Mouse (Mus musculus) neural tube, embryonic 13.5 days (tissue): ENCODE measurements around the gene Dhx38. TPM values are rescaled to one million over a fixed set of nuclear protein-coding genes. Genes with fewer than 3 reads are reported as not detected.

Experiments
- ATAC-seq: fragments of 200-750 bp; cut with Nextera tagmentation; 2 replicates; pipeline ENCODE4 v1.8.0; 2017; ENCODE audit warnings: low read depth, mild to moderate bottlenecking, moderate TSS enrichment, moderate library complexity
- H3K27ac ChIP-seq: fragments of 300-500 bp; sonication (generic); replicated peaks from 2 replicates; pipeline ENCODE4 v1.5.1; 2015; ENCODE audit warnings: moderate library complexity, mild to moderate bottlenecking, inconsistent platforms
- H3K27me3 ChIP-seq: fragments of 300-500 bp; sonication (generic); 2 replicates; pipeline ENCODE4 v1.6.1; 2015; ENCODE audit warnings: mild to moderate bottlenecking, inconsistent platforms
- H3K36me3 ChIP-seq: fragments of 300-500 bp; sonication (generic); 2 replicates; pipeline ENCODE4 v1.6.1; 2015; ENCODE audit warnings: mild to moderate bottlenecking, inconsistent platforms
- H3K4me1 ChIP-seq: fragments of 300-500 bp; sonication (generic); replicated peaks from 2 replicates; pipeline ENCODE4 v1.6.1; 2015; ENCODE audit warnings: inconsistent platforms
- H3K4me2 ChIP-seq: fragments of 300-500 bp; sonication (generic); 2 replicates; pipeline ENCODE4 v1.6.1; 2015; ENCODE audit warnings: inconsistent platforms, mild to moderate bottlenecking, moderate library complexity
- H3K4me3 ChIP-seq: fragments of 300-500 bp; sonication (generic); 2 replicates; pipeline ENCODE4 v1.5.1; 2015; ENCODE audit warnings: mild to moderate bottlenecking, inconsistent platforms
- H3K9ac ChIP-seq: fragments of 300-500 bp; sonication (generic); 2 replicates; pipeline ENCODE4 v1.6.1; 2015; ENCODE audit warnings: moderate library complexity, mild to moderate bottlenecking, inconsistent platforms
- H3K9me3 ChIP-seq: fragments of 300-500 bp; sonication (generic); 2 replicates; pipeline ENCODE4 v1.6.1; 2016; ENCODE audit warnings: inconsistent platforms
- WGBS: fragments of 180-500 bp; shearing (Covaris S2); methylation state at CpG from one replicate; pipeline ENCODE4 v1.1.7; 2015; 5-methylcytosine and 5-hydroxymethylcytosine counted together
- polyA plus RNA-seq: library from polyadenylated mRNA; unstranded; fragments of >200 nt; fragmentation: Nextera tagmentation; extraction: Ambion mirVana; gene quantifications from 2 replicates; pipeline ENCODE4 v1.2.1, GENCODE M21; 2015

Gene Dhx38
- polyA plus RNA-seq: 17.8 and 19.6 TPM in 2 replicates

- Histone ChIP-seq H3K27ac (peak within 1 kb of the TSS; percentile 91), H3K4me3 (peak within 1 kb of the TSS; percentile 94), H3K4me1 (peaks cover 30% of the 10 kb centered on the region), H3K36me3 (peaks cover 40% of the 10 kb centered on the region), H3K4me2 (peak within 1 kb of the TSS; percentile 86), H3K9ac (peak within 1 kb of the TSS; percentile 95), H3K9me3 (no peaks in the 10 kb centered on the region), H3K27me3 (no peaks in the 10 kb centered on the region)
- under 1% methylated on average over 52 of the region's 52 CpGs for WGBS
- peak; percentile 100 for ATAC-seq
Measured at GRCm38 (mm10) chr8:109565498-109566333, at the start of gene Dhx38, which contains the start of gene Txnl4b. TSS of gene Dhx38 (minus strand) at chr8:109565861. TSS of gene Txnl4b (plus strand) at chr8:109565892.

- Histone ChIP-seq H3K9ac (no peak within 1 kb of the TSS), H3K27me3 (no peaks in the 10 kb centered on the region), H3K4me2 (peak within 1 kb of the TSS; percentile 9; the same call in 1 of the 2 replicates), H3K4me3 (no peak within 1 kb of the TSS), H3K27ac (no peak within 1 kb of the TSS), H3K9me3 (0 out of 2 replicates have a peak, but pooled peaks cover 1% of the 10 kb centered on the region), H3K36me3 (no peaks in the 10 kb centered on the region), H3K4me1 (peaks cover under 1% of the 10 kb centered on the region; the same call in 1 of the 2 replicates)
- no peak for ATAC-seq
- 56% methylated on average over 27 of the region's 27 CpGs for WGBS
Measured at GRCm38 (mm10) chr8:109614243-109615210, 48.9 kb upstream of the Dhx38 start, which contains the start of gene Pkd1l3. TSS of gene Pkd1l3 (plus strand) at chr8:109614517.

DNA sequence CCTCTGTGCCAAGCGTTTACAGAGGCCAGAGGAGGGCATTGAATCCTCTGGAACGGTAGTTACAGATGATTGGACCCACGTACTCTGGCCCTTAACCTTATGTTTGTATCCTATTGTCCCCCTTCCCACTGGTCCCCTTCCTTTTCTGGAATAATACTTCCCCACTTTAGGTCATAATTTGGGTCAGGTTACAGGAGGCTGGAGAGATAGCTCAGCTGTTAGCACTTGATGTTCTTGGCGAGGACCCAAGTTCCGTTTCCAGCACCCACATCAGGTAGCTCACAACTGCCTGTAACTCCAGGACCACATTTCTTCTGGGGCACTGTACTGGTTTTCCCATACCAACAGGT lies 43.5 kb upstream of the Dhx38 start:
- H3K4me3 ChIP-seq: peak overlapping the region; percentile 51
- H3K4me1 ChIP-seq: peaks cover 19% of the 10 kb centered on the region
- peaks cover 12% of the 10 kb centered on the region for H3K36me3 ChIP-seq
- peak overlapping the region; percentile 87 for H3K9ac ChIP-seq
- H3K9me3 ChIP-seq: no peaks in the 10 kb centered on the region
- H3K27me3 ChIP-seq: no peaks in the 10 kb centered on the region
- H3K4me2 ChIP-seq: peak overlapping the region; percentile 82
- ATAC-seq: no peak
- WGBS: 21% methylated on average over 5 of the region's 5 CpGs
- H3K27ac ChIP-seq: peak overlapping the region; percentile 98

DNA sequence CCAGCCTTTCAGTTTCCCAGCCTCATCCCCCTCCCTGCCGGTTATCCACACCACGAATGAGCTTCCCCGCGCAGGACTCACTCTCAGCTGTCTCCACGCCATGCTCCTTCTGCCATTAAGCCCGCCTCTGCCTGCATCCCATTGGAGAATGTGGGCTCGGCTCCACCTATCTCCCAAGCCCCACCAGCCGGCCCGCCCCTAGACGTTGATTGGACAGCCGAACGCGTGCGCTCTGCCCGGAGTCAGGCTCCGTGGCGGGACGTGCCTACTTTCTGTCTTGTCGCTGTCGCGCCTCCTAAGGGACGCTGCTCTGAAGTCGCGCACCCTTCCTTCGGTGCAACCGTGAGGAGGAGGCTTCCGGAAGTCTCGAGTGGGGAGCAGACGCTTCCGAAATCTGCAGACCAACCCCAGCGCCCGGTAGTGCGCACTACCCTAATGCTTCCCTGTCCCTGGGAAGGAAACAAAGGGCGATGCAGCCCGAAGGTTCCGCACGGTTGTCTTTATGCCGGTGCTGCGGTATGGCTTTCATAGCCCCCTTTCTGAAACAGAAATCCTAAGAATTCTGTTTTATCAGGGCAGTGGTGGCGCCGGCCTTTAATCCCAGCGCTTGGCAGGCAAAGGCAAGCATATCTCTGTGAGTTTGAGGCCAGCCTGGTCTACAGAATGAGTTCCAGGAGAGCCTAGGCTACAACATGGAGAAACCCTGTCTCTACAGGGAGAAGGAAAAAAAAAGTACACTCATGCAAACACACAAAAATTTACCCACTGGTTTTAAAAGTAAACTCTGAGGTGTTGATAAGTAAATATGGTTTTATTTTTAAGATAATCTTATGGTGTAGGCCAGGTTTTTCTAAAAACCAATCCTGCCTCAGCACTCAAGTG lies 42.9 kb upstream of the Dhx38 start, which contains the start of gene Dhodh:
TSS of gene Dhodh (minus strand) at position 403 of the 882 bp plus-strand sequence.
- Histone ChIP-seq H3K4me1 (peaks cover 19% of the 10 kb centered on the region), H3K4me3 (peak within 1 kb of the TSS; percentile 51), H3K27me3 (no peaks in the 10 kb centered on the region), H3K9me3 (no peaks in the 10 kb centered on the region), H3K36me3 (peaks cover 18% of the 10 kb centered on the region), H3K4me2 (peak within 1 kb of the TSS; percentile 82), H3K27ac (peak within 1 kb of the TSS; percentile 98), H3K9ac (peak within 1 kb of the TSS; percentile 87)
- under 1% methylated on average over 42 of the region's 42 CpGs for WGBS
- peak; percentile 99 for ATAC-seq

DNA sequence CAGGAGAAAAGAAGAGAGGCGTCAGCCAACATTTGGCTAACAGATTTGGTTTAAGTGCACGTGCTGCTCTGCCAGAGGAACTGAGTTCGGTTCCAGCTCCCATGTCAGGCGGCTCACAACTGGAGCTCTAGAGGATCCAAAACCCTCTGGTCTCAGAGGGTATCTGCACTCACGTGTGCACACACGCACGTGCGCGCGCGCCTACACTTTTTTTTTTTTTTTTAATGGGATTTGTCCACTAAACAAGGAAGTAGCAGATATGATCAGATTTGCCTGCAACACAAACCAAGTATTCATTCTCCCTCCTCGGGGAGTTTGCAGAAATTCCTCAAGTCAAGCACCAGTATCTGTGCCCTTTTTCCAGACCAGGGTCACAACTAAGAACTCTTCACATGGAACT lies 42.0 kb upstream of the Dhx38 start:
- Histone ChIP-seq H3K9me3 (no peaks in the 10 kb centered on the region), H3K4me2 (peak overlapping the region; percentile 82), H3K36me3 (peaks cover 27% of the 10 kb centered on the region), H3K27ac (peak overlapping the region; percentile 98), H3K4me1 (peaks cover 19% of the 10 kb centered on the region), H3K4me3 (peak overlapping the region; percentile 51), H3K27me3 (no peaks in the 10 kb centered on the region), H3K9ac (peak overlapping the region; percentile 87)
- WGBS: 16% methylated on average over 12 of the region's 12 CpGs
- ATAC-seq: no peak

DNA sequence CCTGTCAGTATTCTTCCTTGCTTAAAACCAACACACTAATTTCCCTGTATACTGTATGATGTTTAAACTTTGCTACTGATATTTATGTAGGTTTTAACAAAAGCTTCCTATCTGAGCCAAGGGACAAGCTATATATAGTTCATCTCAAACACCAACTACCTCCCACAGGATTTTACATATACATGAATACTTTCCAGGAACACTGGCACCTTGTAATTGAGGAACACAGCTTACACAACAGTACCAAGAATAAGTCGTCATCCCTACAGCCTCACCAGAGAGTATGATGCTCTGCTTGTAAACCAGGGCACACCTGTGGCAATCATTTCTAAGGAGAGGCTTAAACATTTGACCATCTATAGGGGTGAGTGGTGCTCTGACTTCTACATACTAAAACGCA lies 41.1 kb upstream of the Dhx38 start:
- H3K4me3 ChIP-seq: no peak overlapping the region
- peaks cover 35% of the 10 kb centered on the region for H3K36me3 ChIP-seq
- H3K4me1 ChIP-seq: peaks cover 19% of the 10 kb centered on the region
- no peak for ATAC-seq
- 91% methylated on average over 2 of the region's 2 CpGs for WGBS
- no peak overlapping the region for H3K9ac ChIP-seq
- H3K4me2 ChIP-seq: no peak overlapping the region
- H3K27ac ChIP-seq: no peak overlapping the region
- H3K27me3 ChIP-seq: no peaks in the 10 kb centered on the region
- no peaks in the 10 kb centered on the region for H3K9me3 ChIP-seq

DNA sequence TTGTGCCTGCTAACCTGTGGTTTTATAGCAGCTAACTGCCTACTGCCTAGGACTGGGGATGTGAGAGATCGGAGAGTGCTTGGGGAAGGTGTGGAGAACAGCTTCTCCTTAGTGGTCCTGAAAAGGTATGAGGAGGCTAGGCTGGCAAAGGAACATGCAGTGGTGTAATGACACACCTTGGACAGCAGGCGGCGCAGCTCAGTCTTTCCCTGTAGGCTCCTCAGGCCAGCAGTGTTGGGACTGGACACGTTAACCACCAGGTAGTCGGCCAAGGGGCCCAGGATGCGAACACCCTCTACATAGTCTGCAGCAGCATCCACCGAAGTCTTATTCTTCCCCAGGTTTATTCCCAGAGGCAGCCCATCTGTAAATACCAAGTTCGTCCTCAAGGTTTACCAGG lies 30.2 kb upstream of the Dhx38 start:
- Histone ChIP-seq H3K27ac (no peak overlapping the region), H3K27me3 (no peaks in the 10 kb centered on the region), H3K9ac (no peak overlapping the region), H3K4me3 (no peak overlapping the region), H3K9me3 (no peaks in the 10 kb centered on the region), H3K36me3 (peaks cover 65% of the 10 kb centered on the region), H3K4me2 (no peak overlapping the region), H3K4me1 (no peaks in the 10 kb centered on the region)
- ATAC-seq: no peak
- WGBS: 57% methylated on average over 8 of the region's 8 CpGs

- H3K9me3 ChIP-seq: no peaks in the 10 kb centered on the region
- H3K4me3 ChIP-seq: no peak overlapping the region
- no peaks in the 10 kb centered on the region for H3K27me3 ChIP-seq
- WGBS: 81% methylated on average over 6 of the region's 6 CpGs
- no peak for ATAC-seq
- no peaks in the 10 kb centered on the region for H3K4me1 ChIP-seq
- peaks cover 49% of the 10 kb centered on the region for H3K36me3 ChIP-seq
- no peak overlapping the region for H3K4me2 ChIP-seq
- H3K9ac ChIP-seq: no peak overlapping the region
- no peak overlapping the region for H3K27ac ChIP-seq
Measured at GRCm38 (mm10) chr8:109593117-109593788, 27.6 kb upstream of the Dhx38 start.

- Histone ChIP-seq H3K36me3 (peaks cover 44% of the 10 kb centered on the region), H3K9ac (no peak overlapping the region), H3K27me3 (no peaks in the 10 kb centered on the region), H3K9me3 (no peaks in the 10 kb centered on the region), H3K4me2 (no peak overlapping the region), H3K4me1 (no peaks in the 10 kb centered on the region), H3K4me3 (no peak overlapping the region), H3K27ac (no peak overlapping the region)
- WGBS: 92% methylated on average over 5 of the region's 5 CpGs
- ATAC-seq: no peak
Measured at GRCm38 (mm10) chr8:109592164-109592563, 26.5 kb upstream of the Dhx38 start.

- Histone ChIP-seq H3K4me2 (no peak overlapping the region), H3K9me3 (no peaks in the 10 kb centered on the region), H3K27ac (no peak overlapping the region), H3K36me3 (peaks cover 41% of the 10 kb centered on the region), H3K4me1 (no peaks in the 10 kb centered on the region), H3K27me3 (no peaks in the 10 kb centered on the region), H3K9ac (no peak overlapping the region), H3K4me3 (no peak overlapping the region)
- 87% methylated on average over 3 of the region's 3 CpGs for WGBS
- no peak for ATAC-seq
Measured at GRCm38 (mm10) chr8:109591367-109591766, 25.7 kb upstream of the Dhx38 start.

DNA sequence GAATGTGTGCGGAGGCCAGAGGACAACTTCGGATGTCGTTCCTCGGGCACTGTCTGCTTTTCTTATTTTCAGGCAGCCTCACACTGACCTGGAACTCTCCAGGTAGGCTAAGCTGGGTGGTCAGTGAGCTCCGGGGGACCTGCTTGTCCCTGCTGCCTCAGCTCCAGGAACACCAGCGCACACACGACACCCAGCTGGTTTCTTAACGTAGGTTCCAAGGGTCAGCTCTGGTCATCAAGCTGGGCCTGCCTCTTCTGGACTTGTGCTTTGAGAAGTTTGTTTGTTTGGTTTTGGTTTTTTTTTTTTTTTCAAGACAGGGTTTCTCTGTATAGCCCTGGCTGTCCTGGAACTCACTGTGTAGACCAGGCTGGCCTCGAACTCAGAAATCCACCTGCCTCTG lies 25.2 kb upstream of the Dhx38 start:
- Histone ChIP-seq H3K9ac (no peak overlapping the region), H3K4me1 (no peaks in the 10 kb centered on the region), H3K36me3 (peaks cover 41% of the 10 kb centered on the region), H3K4me3 (no peak overlapping the region), H3K27me3 (no peaks in the 10 kb centered on the region), H3K9me3 (no peaks in the 10 kb centered on the region), H3K4me2 (no peak overlapping the region), H3K27ac (no peak overlapping the region)
- no peak for ATAC-seq
- WGBS: 89% methylated on average over 9 of the region's 9 CpGs
